Mouse (Mus musculus) lung, postnatal 36 days (tissue): Measurements from ENCODE around the gene Plekhm3.
A peak's percentile ranks its signal among the peaks of the same experiment; 100 is the strongest.

Source experiments
- DNase-seq: peaks from one replicate; pipeline ENCODE4 v3.0.0; 2022; ENCODE audit warnings: mixed read lengths

The Plekhm3 gene

GRCm38 (mm10) chr1:64757254-64757653, 199.4 kb downstream of the Plekhm3 start:
- peak; percentile 75 for DNase-seq

- DNase-seq, result peak; percentile 19
Observed at GRCm38 (mm10) chr1:64756640-64757030, 200.0 kb downstream of the Plekhm3 start.

GRCm38 (mm10) chr1:64755971-64756639, 200.5 kb downstream of the Plekhm3 start:
- peak; percentile 57 for DNase-seq

GRCm38 (mm10) chr1:64754658-64755057, 202.0 kb downstream of the Plekhm3 start:
- no peak for DNase-seq

- peak; percentile 58 for DNase-seq
Observed at GRCm38 (mm10) chr1:64753668-64754067, 203.0 kb downstream of the Plekhm3 start.

GRCm38 (mm10) chr1:64753109-64753508, 203.5 kb downstream of the Plekhm3 start:
- peak; percentile 89 for DNase-seq

GRCm38 (mm10) chr1:64744616-64745015, 212.0 kb downstream of the Plekhm3 start:
- DNase-seq, result no peak

GRCm38 (mm10) chr1:64742741-64743408, 213.7 kb downstream of the Plekhm3 start:
- DNase-seq, result no peak

- DNase-seq, result peak; percentile 72
Observed at GRCm38 (mm10) chr1:64738661-64739082, 218.0 kb downstream of the Plekhm3 start.

- DNase-seq, result peak; percentile 47
Observed at GRCm38 (mm10) chr1:64738180-64738555, 218.5 kb downstream of the Plekhm3 start.

GRCm38 (mm10) chr1:64737502-64738179, 219.0 kb downstream of the Plekhm3 start, which contains the start of gene Fzd5:
Gene Fzd5 (minus strand): TSS chr1:64737751.
- DNase-seq, result peak; percentile 96

GRCm38 (mm10) chr1:64736681-64737501, 219.7 kb downstream of the Plekhm3 start:
- DNase-seq, result peak; percentile 47
